Mouse (Mus musculus) right cerebral cortex, postnatal 25 days (tissue): ENCODE results near the gene Scyl1.

Experiments used
- DNase-seq: peaks from one replicate; pipeline ENCODE4 v3.0.0; 2022

Scyl1 gene

GRCm38 (mm10) chr19:5786441-5787114 lies 15.4 kb upstream of the Scyl1 start:
- DNase-seq = peak; percentile 79

- no peak for DNase-seq
Observed at GRCm38 (mm10) chr19:5784958-5785577, 13.8 kb upstream of the Scyl1 start.

GRCm38 (mm10) chr19:5782121-5782520 lies 10.9 kb upstream of the Scyl1 start:
- no peak for DNase-seq

- DNase-seq = no peak
Observed at GRCm38 (mm10) chr19:5781532-5781931, 10.3 kb upstream of the Scyl1 start.

GRCm38 (mm10) chr19:5780203-5780602 lies 9.0 kb upstream of the Scyl1 start:
- no peak for DNase-seq

- no peak for DNase-seq
Observed at GRCm38 (mm10) chr19:5778312-5778711, 7.1 kb upstream of the Scyl1 start.

- no peak for DNase-seq
Observed at GRCm38 (mm10) chr19:5777387-5778032, 6.3 kb upstream of the Scyl1 start.

- DNase-seq = no peak
Observed at GRCm38 (mm10) chr19:5770311-5770710, 908 bp downstream of the Scyl1 start.

GRCm38 (mm10) chr19:5767271-5767670 lies 3.9 kb downstream of the Scyl1 start:
- no peak for DNase-seq

GRCm38 (mm10) chr19:5763163-5763562 lies 8.1 kb downstream of the Scyl1 start:
- DNase-seq = no peak

- no peak for DNase-seq
Observed at GRCm38 (mm10) chr19:5758878-5759403, 12.3 kb downstream of the Scyl1 start.

- DNase-seq = no peak
Observed at GRCm38 (mm10) chr19:5756991-5757636, 14.1 kb downstream of the Scyl1 start.

GRCm38 (mm10) chr19:5756321-5756985 lies 14.8 kb downstream of the Scyl1 start:
- DNase-seq = peak; percentile 82

GRCm38 (mm10) chr19:5751742-5752141 lies 19.5 kb downstream of the Scyl1 start:
- DNase-seq = no peak

GRCm38 (mm10) chr19:5750951-5751350 lies 20.3 kb downstream of the Scyl1 start:
- DNase-seq = no peak

GRCm38 (mm10) chr19:5749476-5749875 lies 21.7 kb downstream of the Scyl1 start:
- no peak for DNase-seq

GRCm38 (mm10) chr19:5746907-5747363 lies 24.3 kb downstream of the Scyl1 start:
- DNase-seq = no peak

GRCm38 (mm10) chr19:5745756-5746710 lies 25.2 kb downstream of the Scyl1 start:
- no peak for DNase-seq

GRCm38 (mm10) chr19:5743576-5743975 lies 27.6 kb downstream of the Scyl1 start:
- DNase-seq = no peak

GRCm38 (mm10) chr19:5742241-5742641 lies 29.0 kb downstream of the Scyl1 start:
- no peak for DNase-seq

GRCm38 (mm10) chr19:5741641-5742240 lies 29.5 kb downstream of the Scyl1 start:
- peak; percentile 76 for DNase-seq
